Mouse (Mus musculus) c-Kit-negative CD71-positive TER-119-positive erythroid progenitor cells, embryonic 14.5 days (primary cell): ENCODE results near the gene Nrarp.

Experiments used
- DNase-seq: peaks from one replicate; pipeline ENCODE4 v3.0.0-alpha.2; 2013; ENCODE audit warnings: low read depth, low spot score

Nrarp gene

DNA sequence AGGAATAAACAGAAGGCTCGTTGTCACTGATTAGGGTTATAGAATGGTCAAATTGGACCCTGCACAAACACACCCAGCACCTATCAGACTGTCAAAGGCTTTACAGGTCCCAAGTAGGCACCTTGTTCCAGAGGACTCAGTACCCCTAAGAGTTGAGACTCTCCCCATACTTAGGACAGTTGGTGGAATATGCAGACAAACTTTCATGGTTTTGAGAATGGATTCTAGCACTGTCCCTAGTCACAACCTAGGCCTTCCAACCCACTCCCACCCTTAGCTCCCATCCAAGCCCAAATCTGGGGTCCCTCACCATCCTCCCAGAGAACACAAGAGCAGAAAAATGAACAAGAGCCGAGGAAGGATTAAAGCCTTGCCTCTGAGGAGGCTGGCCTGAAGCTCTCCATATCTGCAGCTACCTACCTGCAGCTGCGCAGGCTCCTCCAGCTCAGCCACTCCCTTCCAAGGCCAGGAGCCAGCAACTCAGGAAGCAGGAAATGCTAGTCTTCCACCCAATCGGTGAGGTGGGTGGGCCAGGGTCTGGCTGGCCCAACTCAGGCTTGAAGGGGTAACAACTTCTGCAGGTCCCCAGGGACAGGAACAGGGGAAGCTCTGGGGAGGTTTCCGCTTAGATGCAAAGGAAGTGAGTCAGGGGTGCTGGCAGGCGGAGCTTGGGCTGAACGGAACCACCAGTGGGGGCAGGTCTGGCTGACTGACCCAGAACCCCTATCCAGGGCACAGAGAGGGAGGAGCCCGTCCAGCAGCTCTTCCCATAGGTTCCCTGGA, 15.8 kb downstream of the Nrarp start, which contains the start of gene Tor4a:
Gene Tor4a (minus strand): TSS at position 715 of the 783 bp plus-strand sequence.
- DNase-seq = no peak

DNA sequence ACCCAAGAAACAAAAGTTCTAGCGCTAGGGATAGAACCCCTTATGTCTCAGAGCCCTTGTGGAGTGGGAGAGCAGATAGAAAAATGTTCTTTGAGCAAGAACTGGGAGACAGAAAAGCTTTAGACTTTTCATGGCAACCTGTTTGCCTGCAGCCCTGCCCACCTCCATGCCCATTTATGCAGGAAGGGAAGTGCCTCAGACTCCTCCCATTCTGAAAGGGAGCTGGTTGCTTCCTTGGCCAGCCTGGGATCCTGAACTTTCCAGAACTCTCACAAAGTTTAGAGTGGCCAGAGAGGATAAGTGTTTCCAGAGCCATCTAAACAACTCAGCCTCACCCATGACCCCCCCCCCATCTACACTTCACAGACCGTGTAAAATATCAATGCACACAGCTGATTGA, 16.6 kb downstream of the Nrarp start:
- no peak for DNase-seq

GRCm38 (mm10) chr2:25197946-25198345, 17.4 kb downstream of the Nrarp start:
- no peak for DNase-seq

- no peak for DNase-seq
Measured at GRCm38 (mm10) chr2:25200631-25201030, 20.1 kb downstream of the Nrarp start.

- no peak for DNase-seq
Measured at GRCm38 (mm10) chr2:25203631-25204214, 23.2 kb downstream of the Nrarp start.

GRCm38 (mm10) chr2:25207593-25207992, 27.0 kb downstream of the Nrarp start:
- DNase-seq = no peak

GRCm38 (mm10) chr2:25210686-25211085, 30.1 kb downstream of the Nrarp start:
- DNase-seq = no peak

GRCm38 (mm10) chr2:25211121-25211670, 30.6 kb downstream of the Nrarp start, which contains the start of gene Nelfb:
Gene Nelfb, minus strand, starts transcription at chr2:25211489.
- DNase-seq = peak; percentile 64

GRCm38 (mm10) chr2:25213266-25213865, 32.8 kb downstream of the Nrarp start:
- DNase-seq = no peak

- no peak for DNase-seq
Measured at GRCm38 (mm10) chr2:25214444-25214843, 33.9 kb downstream of the Nrarp start, which contains the start of gene Stpg3. Gene Stpg3, minus strand, starts transcription at chr2:25214637.

DNA sequence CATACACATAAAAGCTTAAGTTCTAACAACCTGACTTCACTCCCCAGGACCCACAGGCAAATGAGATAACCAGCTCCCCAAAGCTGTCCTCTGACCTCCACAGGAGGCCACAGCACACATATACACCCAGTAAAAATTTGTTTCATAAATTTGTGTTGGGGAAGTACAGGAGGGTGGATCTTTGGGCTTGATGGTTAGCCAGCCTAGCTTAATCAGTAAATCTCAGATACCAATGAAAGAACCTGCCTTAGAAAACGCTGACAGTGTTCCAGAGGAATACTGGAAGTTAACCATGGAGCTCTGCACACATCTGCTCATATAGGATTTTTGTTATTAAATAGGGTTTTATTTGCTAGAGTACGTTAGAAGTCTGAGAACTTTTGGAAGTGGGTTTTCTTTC, 37.1 kb downstream of the Nrarp start:
- no peak for DNase-seq

DNA sequence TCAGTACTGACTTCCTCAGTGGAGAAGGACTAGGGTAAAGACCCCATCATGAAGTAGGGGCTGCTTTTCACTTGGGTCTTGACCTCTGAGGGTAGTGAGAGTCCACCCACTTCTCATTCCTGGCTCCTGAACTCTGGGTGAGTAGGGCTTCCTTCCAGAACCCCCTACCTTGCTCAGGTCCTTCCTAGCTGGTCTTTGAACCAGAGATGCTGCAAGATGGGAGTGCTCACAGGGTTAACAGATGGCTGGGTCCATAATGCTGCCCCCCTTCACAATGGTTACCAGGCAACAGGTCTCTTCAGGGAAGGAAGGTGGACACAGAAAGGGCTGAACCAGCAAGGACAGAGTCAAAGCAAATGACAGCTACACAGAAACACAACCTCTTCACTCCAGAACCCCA, 37.9 kb downstream of the Nrarp start, which contains the start of gene Fam166a:
Gene Fam166a (plus strand): TSS at position 301 of the 400 bp plus-strand sequence.
- DNase-seq = no peak

GRCm38 (mm10) chr2:25221331-25221772, 40.8 kb downstream of the Nrarp start:
- DNase-seq = no peak

DNA sequence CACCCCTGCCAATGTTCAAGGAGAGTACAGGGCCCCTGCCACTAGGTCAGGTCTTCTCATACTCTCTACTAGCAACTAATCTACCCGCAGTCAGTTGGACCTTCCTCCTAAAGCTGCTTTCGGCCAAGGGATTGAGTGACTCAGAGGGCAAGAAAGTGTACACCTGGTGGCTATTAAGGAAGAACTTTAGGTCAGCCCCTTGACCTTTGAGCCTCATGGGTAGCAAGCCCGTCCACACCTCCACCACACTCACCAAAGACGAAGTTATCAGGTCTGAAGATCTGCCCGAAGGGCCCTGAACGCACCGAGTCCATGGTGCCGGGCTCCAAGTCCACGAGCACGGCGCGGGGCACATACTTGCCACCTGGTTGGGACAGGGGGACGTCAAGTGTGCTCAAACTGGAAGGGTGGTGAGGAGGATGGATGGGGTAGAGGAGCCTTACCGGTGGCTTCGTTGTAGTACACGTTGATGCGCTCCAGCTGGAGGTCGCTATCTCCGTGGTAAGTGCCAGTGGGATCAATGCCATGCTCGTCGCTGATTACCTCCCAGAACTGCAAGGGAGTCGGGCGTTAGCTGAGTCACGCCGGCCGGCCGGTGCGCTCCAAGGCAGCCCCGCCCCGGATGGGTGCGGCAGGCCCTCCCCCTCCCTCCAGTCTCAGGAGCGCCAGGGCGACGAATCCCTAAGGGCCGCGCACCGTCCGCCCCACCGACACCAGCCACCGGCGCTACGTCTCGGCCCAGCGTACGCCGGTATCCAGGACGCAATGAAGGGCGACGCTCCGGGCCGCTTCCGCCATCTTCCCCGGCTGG, 43.3 kb downstream of the Nrarp start:
- DNase-seq = peak; percentile 86

DNA sequence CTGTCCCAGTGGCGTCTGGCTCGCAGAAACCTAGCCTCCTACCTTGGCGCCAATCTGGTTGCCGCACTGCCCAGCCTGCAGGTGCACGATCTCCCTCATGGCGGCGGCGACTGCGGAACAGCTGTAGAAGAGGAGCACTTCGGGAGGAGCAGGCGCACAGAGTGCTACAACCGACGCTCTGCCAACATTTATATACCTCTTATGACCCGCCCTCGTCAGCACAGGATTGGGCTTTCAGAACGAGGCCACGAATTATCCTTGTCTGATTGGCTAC, 43.9 kb downstream of the Nrarp start, which contains the start of gene Tubb4b:
Gene Tubb4b (minus strand): TSS at position 211 of the 274 bp plus-strand sequence.
- DNase-seq = no peak

- peak; percentile 98 for DNase-seq
Measured at GRCm38 (mm10) chr2:25224766-25225752, 44.5 kb downstream of the Nrarp start.

GRCm38 (mm10) chr2:25225811-25226379, 45.3 kb downstream of the Nrarp start:
- DNase-seq = no peak

- no peak for DNase-seq
Measured at GRCm38 (mm10) chr2:25226864-25227263, 46.3 kb downstream of the Nrarp start.

DNA sequence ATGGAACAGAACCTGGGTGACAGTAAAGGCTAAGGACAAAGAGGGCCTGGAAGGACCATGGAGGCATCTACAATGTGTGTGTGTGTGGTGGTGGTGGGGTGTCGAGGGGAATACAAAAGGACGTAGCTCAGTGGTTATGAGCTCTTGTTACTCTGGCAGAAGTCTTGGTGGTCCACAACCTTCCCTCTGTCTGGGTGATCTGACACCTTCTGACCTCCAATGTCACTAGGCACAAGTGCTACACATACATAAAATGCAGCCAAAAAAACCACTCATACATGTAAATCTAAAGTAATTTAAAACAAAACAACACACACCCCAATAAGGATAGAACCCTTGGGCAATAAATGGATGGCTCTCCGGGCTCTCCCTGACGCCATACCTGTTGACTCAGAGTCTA, 46.8 kb downstream of the Nrarp start:
- no peak for DNase-seq

- DNase-seq = peak; percentile 81
Measured at GRCm38 (mm10) chr2:25228431-25228889, 47.9 kb downstream of the Nrarp start.
